Mouse (Mus musculus) intestine, postnatal 0 days (tissue): ENCODE data around the gene Celf2. TPM values are rescaled to one million over a fixed set of nuclear protein-coding genes. Genes with fewer than 3 reads are reported as not detected.

ENCODE experiments used
- ATAC-seq: fragments of 200-750 bp; cut with Nextera tagmentation; 2 replicates; pipeline ENCODE4 v1.8.0; 2017; ENCODE audit warnings: mild to moderate bottlenecking, moderate TSS enrichment, moderate library complexity
- H3K27ac ChIP-seq: fragments of 300-500 bp; sonication (generic); 2 replicates; pipeline ENCODE4 v1.5.1; 2014; ENCODE audit warnings: mild to moderate bottlenecking, low read depth, low read length, moderate library complexity
- H3K27me3 ChIP-seq: fragments of 300-500 bp; sonication (generic); replicated peaks from 2 replicates; pipeline ENCODE4 v1.6.1; 2014; ENCODE audit warnings: low read length, mixed read lengths; ENCODE audit not compliant: control insufficient read depth, insufficient read depth
- H3K36me3 ChIP-seq: fragments of 300-500 bp; sonication (generic); 2 replicates; pipeline ENCODE4 v1.6.1; 2014; ENCODE audit warnings: mild to moderate bottlenecking, moderate library complexity; ENCODE audit not compliant: control insufficient read depth, insufficient read depth
- H3K4me1 ChIP-seq: fragments of 300-500 bp; sonication (generic); replicated peaks from 2 replicates; pipeline ENCODE4 v1.6.1; 2014; ENCODE audit warnings: antibody characterized with exemption, low read length, mixed read lengths; ENCODE audit not compliant: control insufficient read depth, insufficient read depth
- H3K4me2 ChIP-seq: fragments of 300-500 bp; sonication (generic); replicated peaks from 2 replicates; pipeline ENCODE4 v1.6.1; 2014; ENCODE audit warnings: low read depth, mild to moderate bottlenecking, moderate library complexity
- H3K4me3 ChIP-seq: fragments of 300-500 bp; sonication (generic); 2 replicates; pipeline ENCODE4 v1.5.1; 2014; ENCODE audit warnings: low read depth, low read length
- H3K9ac ChIP-seq: fragments of 300-500 bp; sonication (generic); 2 replicates; pipeline ENCODE4 v1.6.1; 2014; ENCODE audit warnings: mild to moderate bottlenecking, low read depth, low read length
- H3K9me3 ChIP-seq: fragments of 300-500 bp; sonication (generic); 2 replicates; pipeline ENCODE4 v1.6.1; 2016; ENCODE audit warnings: mixed run types; ENCODE audit not compliant: control insufficient read depth
- CTCF ChIP-seq: sonication (generic); IDR thresholded peaks from 2 replicates; pipeline ENCODE4 v1.5.1; 2016; ENCODE audit warnings: low read depth, mild to moderate bottlenecking, control low read depth, antibody characterized with exemption, moderate library complexity
- WGBS: fragments of 180-500 bp; shearing (Covaris S2); extraction: QIAGEN DNeasy Blood & Tissue Kit; methylation state at CpG from one replicate; pipeline ENCODE4 v1.1.7; 2014; 5-methylcytosine and 5-hydroxymethylcytosine counted together
- polyA plus RNA-seq: library from polyadenylated mRNA; unstranded; fragments of >200 nt; fragmentation: Nextera tagmentation; extraction: Ambion mirVana; gene quantifications from 2 replicates; pipeline ENCODE4 v1.2.1, GENCODE M21; 2015

Celf2 gene
- polyA plus RNA-seq, 1 experiment from 2014 or later = 16.8 TPM

DNA sequence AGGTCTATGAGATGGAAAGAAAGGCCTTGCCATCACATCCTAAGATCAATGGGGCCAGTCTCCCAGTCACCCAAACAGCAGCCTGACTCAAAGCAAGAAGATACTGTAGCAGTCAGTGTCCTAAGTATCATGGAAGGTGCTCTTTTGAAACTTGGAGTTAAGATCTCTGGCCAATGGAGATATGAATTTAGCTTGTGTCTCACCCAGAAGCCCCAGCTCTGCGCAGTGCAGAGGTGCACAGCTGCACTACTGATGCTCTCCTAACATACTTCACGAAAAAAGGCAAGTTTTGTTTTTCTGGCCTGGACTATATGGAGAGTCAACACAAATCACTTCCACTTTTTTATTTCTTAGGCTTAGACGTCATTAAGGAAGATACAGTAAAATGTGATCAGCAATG lies 793.8 kb downstream of the Celf2 start:
- Histone ChIP-seq H3K9me3 (no peaks in the 10 kb centered on the region), H3K9ac (no peak overlapping the region), H3K4me2 (no peak overlapping the region), H3K36me3 (no peaks in the 10 kb centered on the region), H3K4me1 (no peaks in the 10 kb centered on the region), H3K27me3 (no peaks in the 10 kb centered on the region), H3K27ac (no peak overlapping the region), H3K4me3 (no peak overlapping the region)
- 82% methylated on average over 3 of the region's 3 CpGs for WGBS
- TF ChIP-seq CTCF = no peak
- no peak for ATAC-seq

DNA sequence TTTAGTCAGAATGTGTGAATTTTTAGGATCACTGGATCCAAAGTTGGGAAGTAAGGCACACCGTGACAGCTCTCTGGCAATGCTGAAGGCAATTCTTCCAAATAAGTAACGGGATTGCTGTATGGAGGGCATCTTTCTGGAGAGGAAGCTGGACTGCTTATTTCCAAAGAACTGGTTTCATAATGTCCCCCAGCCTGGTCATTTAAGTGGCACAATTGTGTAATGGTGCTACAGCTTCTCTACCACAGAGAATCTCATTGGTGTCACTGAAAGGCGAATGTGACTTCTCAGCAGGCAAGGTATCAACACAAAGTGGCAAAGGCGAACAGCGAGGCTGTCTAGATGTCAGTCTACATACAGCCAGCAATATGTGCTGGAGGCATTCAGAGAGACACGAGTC lies 795.8 kb downstream of the Celf2 start:
- no peaks in the 10 kb centered on the region for H3K4me1 ChIP-seq
- H3K9me3 ChIP-seq = no peaks in the 10 kb centered on the region
- no peak overlapping the region for H3K4me2 ChIP-seq
- H3K27ac ChIP-seq = no peak overlapping the region
- no peak for ATAC-seq
- H3K4me3 ChIP-seq = no peak overlapping the region
- no peaks in the 10 kb centered on the region for H3K27me3 ChIP-seq
- 89% methylated on average over 6 of the region's 6 CpGs for WGBS
- no peaks in the 10 kb centered on the region for H3K36me3 ChIP-seq
- no peak overlapping the region for H3K9ac ChIP-seq
- TF ChIP-seq CTCF = no peak

DNA sequence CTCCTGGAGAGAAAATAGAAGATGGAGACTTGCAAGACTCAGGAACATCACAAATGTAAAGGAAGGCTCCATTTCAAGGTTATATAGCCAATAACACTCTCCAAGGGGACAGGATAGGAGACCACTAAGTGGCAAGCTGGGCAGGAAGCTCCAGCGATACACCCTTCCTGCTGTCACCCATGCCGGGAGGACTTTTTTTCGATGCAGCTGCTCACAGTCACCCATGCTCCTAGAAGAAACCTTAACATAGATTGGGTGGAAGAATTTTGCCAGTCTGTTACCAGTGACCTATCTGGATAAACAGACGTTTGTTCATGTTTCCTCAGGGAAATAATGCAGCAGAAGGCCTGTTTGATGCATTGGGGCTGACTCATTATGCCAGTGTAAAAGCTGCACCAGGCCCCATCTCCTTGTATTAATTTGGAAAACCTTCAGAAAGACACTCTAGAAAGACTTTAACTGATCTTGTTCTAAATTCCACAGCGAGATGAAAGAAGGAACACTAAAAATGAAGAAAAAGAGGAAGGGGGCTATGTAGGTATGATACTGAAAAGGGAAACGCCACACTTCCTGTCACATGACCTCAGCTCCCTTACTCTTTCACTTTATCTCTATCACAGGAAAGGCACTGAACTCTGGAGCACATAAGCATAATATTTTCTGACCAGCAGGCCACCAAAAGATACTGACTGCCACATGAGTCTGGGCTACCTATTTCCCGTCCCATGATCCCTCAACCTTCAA lies 798.5 kb downstream of the Celf2 start:
- Histone ChIP-seq H3K27me3 (no peaks in the 10 kb centered on the region), H3K27ac (no peak overlapping the region), H3K4me2 (no peak overlapping the region), H3K9me3 (no peaks in the 10 kb centered on the region), H3K36me3 (no peaks in the 10 kb centered on the region), H3K4me1 (no peaks in the 10 kb centered on the region; the same call in 1 of the 2 replicates), H3K9ac (no peak overlapping the region), H3K4me3 (no peak overlapping the region)
- ATAC-seq = no peak
- no peak for TF ChIP-seq CTCF
- 82% methylated on average over 7 of the region's 7 CpGs for WGBS

DNA sequence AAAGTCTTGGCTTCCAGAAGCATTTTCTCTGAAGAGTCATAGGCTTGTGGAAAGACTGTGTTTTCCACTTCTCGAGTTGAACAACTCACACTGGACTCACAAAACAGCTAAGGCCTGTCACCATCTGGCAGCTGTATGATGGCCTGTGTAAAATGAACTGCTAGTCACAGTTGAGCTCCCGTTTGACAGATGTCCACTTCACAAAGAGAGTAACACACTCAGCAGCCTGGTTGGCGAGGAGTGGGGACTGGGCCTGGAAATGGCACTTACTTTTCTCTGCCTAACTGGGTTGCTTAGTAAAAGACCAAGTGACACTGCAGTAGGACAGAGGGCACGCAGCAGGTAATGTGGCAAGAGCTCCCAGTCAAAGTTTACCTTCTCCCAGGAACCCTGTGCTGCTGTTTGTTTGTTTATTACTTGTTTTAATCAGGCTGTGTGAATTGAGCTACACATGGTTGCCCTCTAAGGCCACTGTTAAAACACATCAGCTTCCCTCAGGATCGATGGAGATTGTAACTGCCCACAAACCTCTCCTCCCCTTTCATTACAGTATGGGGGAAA lies 801.3 kb downstream of the Celf2 start:
- no peaks in the 10 kb centered on the region for H3K27me3 ChIP-seq
- H3K9ac ChIP-seq = no peak overlapping the region
- no peak overlapping the region for H3K27ac ChIP-seq
- TF ChIP-seq CTCF = no peak
- no peak overlapping the region for H3K4me2 ChIP-seq
- H3K36me3 ChIP-seq = no peaks in the 10 kb centered on the region
- ATAC-seq = no peak
- no peaks in the 10 kb centered on the region; the same call in 1 of the 2 replicates for H3K4me1 ChIP-seq
- no peak overlapping the region for H3K4me3 ChIP-seq
- 57% methylated on average over 5 of the region's 5 CpGs for WGBS
- no peaks in the 10 kb centered on the region for H3K9me3 ChIP-seq

DNA sequence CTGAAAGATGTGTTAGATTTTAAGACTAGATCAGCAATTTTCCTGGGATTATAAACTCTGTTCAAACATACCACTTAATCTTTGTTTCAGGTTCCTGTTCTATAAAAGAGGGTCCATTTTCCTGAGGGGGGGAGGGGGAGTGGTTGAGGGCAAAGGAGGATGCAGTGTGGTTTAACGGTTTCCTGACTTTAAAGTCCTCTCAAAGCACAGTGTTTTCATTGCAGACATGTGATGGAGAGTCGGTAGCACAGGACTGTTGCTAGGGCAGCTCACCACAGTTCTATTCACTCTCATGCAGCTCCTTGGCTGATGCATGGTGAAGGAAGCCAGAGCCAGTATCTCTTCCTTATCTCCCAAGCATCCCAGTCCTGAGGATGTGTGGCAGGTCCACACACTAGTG lies 802.1 kb downstream of the Celf2 start:
- no peaks in the 10 kb centered on the region for H3K36me3 ChIP-seq
- H3K27ac ChIP-seq = no peak overlapping the region
- H3K9ac ChIP-seq = no peak overlapping the region
- H3K4me3 ChIP-seq = no peak overlapping the region
- H3K9me3 ChIP-seq = no peaks in the 10 kb centered on the region
- TF ChIP-seq CTCF = no peak
- H3K27me3 ChIP-seq = no peaks in the 10 kb centered on the region
- ATAC-seq = no peak
- H3K4me1 ChIP-seq = no peaks in the 10 kb centered on the region; the same call in 1 of the 2 replicates
- H3K4me2 ChIP-seq = no peak overlapping the region
- WGBS = 43% methylated on average over 2 of the region's 2 CpGs

DNA sequence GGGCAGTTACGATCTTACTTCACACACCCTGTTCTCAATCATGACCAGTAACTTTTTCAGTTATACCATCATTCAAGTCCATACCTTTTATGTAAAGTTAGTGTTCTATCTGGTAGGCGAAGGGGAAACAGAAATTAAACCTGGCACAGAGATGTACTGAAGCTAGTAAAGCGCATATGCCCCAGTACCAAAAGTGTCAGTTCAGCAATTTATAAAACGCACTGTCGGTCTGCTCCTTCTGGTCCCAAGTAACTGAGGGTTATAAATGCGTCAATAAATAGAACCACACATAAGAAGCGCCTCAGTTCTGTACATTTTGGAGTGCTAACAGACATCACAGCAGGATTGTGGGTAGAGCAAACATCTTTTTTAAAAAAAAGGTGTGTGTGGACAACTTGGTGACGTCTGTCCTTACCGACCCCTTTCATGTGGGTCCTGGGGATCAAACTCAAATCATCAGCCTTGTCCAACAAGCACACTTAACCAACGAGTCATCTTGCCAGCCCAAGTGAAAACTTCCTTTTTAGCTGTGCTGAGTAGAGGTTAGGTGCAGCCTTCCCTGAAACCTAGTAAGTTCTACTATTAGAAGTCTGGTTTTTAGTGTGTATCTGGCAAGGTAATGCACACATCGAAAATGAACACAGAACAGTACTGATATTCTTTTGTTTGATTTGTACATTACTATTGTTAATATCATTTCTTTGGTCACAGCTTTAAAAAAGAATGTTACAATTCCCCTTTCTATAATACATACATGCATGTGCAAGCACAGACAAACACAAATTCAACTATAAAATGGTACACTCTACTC lies 803.2 kb downstream of the Celf2 start:
- no peak for ATAC-seq
- Histone ChIP-seq H3K4me1 (no peaks in the 10 kb centered on the region; the same call in 1 of the 2 replicates), H3K27me3 (no peaks in the 10 kb centered on the region), H3K9me3 (no peaks in the 10 kb centered on the region), H3K4me2 (no peak overlapping the region), H3K36me3 (no peaks in the 10 kb centered on the region), H3K9ac (no peak overlapping the region), H3K27ac (no peak overlapping the region), H3K4me3 (no peak overlapping the region)
- no peak for TF ChIP-seq CTCF
- 82% methylated on average over 11 of the region's 11 CpGs for WGBS
